Mouse (Mus musculus) retina, adult 2 months (tissue): ENCODE results near the gene Miox.

Experiments
- DNase-seq: peaks from one replicate; pipeline ENCODE4 v3.0.0-alpha.2; 2012; ENCODE audit warnings: low read depth, low spot score

Miox gene

DNA sequence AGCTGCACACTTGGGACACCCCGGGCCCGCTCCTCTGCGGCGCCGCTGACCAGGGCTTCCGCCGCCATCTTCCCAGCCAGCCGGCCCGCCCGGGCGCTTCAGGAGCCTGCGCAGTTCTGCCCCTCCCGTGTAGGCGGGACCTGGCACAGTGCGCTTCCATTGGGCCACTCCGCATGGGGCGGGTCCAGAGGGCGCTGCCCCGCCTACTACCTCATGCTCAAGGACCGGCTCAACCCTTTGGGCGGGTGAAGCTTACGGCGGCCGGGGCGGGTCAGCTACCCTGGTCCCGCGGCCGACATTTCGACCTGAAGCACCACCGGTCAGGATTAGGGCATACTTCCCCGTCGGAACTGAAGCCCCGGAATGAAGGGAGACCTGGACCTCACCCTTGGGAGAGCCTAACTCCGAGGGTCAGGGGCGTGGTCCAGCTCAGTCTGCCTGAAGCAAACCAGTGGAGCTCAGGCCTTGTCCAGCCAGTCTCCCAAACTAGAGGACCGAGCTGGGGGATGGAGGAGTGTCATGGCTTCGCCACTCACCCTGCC lies 18.9 kb upstream of the Miox start, which contains the start of gene Sbf1:
Gene Sbf1 (minus strand): TSS at position 122 of the 542 bp plus-strand sequence.
- peak; percentile 91 for DNase-seq

GRCm38 (mm10) chr15:89316146-89316545 lies 18.1 kb upstream of the Miox start:
- DNase-seq: no peak

DNA sequence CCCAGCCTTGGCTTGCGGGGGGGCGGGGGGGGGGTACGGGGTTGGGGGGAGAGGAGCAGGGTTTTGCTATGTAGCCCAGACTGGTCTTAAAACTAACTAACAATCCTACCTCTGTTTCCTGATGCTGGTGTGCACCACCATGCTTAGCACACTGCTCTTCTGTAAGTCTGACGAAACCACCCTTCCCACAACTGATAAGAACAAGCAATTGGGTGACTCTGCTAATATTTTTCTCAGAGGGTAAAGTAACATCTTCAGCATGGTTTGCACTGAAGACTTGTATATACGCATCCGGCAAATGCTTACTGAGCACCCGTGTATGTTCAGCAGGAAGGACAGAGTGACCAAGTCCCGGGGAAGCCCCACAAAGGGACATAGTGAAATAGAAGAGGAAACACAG lies 12.9 kb upstream of the Miox start:
- DNase-seq: no peak

DNA sequence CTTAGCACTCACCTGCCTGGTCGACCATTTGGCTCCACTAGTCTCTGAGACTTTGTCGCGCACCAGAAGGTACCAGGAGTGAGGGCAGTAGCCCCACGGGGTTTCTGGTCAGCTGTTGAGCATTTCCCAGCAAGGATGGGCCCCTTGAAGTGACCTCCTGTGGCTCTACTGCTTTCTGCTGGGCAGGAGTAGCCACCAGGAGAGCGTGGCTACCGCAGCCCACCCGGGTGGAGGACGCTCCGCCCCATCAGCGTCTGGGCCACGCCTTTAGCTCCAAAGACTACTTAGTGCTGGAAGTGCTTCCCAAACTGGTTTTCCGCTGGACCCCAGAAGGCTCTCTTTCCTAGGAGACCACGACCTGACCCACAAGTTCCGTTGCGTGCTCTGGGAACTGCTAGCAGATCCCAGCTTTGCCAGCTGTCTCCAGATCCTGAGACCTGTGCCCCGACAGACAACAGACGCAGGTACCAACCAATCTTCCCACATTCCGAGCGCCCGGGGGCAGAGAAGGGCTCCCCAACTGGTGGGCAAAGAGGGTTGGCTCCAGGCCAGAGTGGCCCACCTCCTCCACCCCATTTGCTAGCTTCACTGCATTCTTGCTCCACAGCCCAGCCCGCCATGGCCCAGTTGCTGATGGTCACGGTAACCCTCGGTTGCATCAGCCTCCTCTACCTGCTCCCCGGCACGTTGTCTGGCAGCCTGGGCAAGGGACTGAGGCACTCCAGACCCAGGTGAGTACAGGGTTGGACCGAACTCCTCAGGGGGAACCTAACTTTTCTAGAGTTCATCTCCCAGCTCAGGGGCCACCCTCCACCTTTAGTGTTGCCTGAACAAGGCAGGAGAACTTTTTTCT lies 11.3 kb upstream of the Miox start, which contains the start of gene Adm2:
Gene Adm2 (plus strand): TSS at position 51 of the 853 bp plus-strand sequence.
- no peak for DNase-seq

- DNase-seq: no peak
Observed at GRCm38 (mm10) chr15:89323656-89324055, 10.5 kb upstream of the Miox start.

DNA sequence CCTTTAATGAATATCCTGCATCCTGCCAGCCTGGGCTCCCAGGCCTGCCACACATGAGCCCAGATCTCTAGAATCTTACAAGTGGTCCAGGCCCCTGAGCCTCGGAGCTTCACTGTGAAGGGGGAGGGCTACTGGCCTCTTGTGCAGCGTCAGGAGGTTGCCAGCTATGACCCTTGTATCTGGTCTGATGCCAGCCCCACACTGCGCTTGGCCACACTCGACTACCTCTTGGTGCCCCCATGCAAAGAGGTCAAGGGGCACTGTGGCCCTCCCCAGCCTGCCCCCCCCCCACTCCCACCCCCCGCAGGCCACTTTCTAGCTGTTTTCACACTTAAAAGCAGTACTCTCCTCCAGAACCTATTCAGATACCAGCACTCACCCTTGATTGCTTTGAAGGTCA lies 7.8 kb upstream of the Miox start:
- DNase-seq: no peak

DNA sequence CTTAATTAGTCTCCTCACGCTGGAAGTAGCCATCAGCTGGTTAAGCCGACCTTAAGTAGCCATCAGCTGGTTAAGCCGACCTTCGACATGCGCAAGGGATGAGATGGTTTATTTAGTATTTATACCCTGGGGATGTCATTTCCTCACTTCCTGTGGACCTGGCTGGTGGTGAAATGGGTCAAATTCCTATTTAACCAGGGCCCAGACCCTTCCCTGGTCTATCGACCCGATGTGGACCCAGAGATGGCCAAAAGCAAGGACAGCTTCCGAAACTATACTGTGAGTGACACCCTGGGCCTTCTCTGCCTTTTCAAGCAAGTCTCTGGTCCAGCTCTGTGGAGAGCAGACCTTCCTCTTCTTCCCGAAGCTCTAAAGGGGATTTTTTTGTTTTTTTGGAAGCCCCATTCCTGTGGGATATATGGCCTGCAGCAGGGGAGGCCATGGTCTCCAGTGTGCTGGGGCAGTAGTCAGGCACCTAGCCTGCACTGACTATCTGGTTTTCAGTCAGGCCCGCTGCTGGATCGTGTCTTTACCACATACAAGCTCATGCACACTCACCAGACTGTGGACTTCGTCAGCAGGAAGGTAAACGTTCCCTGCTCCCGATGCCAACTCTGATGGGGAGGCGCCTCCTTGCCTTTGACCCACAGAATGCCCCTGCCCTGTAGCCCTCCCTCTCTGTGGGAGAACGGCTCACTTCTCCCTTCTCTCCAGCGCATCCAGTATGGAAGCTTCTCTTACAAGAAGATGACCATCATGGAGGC lies 758 bp downstream of the Miox start:
- DNase-seq: no peak

DNA sequence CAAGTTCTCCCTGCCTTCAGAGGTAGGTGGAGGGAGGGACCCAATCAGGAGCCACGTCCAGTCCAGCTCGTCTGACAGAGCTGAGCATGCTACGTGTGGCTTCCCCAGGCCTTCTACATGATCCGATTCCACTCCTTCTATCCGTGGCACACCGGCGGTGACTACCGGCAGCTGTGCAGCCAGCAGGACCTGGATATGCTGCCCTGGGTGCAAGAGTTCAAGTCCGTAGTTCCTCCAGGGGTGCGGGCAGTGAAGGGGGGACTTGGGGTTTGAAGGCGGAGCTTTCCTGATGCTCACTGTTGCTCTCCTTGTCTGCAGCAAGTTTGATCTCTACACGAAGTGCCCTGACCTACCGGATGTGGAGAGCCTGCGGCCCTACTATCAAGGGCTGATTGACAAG lies 2.2 kb downstream of the Miox start:
- DNase-seq: no peak

- no peak for DNase-seq
Observed at GRCm38 (mm10) chr15:89339696-89340095, 5.5 kb downstream of the Miox start.

GRCm38 (mm10) chr15:89340136-89340535 lies 5.9 kb downstream of the Miox start:
- DNase-seq: no peak

DNA sequence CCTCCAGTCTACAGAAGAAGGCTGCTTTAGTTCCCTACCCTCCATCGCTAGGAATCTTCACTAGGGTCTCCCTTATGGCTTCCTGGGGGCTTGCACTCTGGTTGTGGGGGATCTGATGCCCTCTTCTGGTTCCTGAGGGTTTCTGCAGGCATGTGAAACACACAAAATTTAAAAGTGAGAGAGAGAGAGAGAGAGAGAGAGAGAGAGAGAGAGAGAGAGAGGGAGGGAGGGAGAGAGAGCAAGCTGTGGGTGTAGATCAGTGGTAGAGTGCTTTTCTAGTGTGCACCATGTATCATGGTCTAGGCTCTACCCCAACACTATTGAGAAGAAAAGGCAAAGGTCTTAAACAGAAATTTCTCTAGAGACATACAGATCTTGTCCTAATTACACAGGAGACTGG lies 7.5 kb downstream of the Miox start:
- no peak for DNase-seq

DNA sequence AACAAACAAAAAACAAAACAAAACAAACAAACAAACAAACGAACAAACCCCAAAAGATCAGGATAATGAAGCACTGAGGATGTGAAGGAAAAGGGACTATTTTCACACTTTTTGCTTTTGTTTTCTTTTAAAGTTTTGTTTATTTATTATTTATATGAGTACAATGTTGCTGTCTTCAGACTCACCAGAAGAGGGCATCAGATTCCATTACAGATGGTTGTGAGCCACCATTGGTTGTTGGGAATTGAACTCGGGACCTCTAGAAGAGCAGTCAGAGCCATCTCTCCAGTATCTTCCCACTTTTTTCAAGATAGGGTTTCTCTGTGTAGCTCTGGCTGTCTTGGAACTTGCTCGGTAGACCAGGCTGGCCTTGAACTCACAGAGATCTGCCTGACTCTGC lies 9.1 kb downstream of the Miox start:
- DNase-seq: no peak

DNA sequence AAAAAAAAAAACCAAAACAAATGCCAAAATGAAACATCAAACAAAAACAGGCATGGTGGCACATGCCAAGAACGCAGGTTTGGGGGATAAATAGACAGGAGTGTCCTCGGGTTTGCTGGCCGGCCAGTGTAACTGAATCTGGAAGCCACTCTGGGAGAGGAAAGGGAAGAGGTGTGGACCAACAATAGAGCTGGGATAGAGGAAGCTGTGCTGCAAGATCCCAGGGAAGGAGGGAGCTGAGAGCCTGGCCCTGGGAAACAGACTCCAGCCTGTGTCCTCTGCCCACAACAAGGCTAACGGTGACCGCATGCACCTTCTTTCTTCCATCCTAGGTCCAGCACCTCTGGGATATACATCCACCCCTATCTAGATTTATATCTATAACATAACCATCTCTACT lies 16.2 kb downstream of the Miox start:
- DNase-seq: no peak

DNA sequence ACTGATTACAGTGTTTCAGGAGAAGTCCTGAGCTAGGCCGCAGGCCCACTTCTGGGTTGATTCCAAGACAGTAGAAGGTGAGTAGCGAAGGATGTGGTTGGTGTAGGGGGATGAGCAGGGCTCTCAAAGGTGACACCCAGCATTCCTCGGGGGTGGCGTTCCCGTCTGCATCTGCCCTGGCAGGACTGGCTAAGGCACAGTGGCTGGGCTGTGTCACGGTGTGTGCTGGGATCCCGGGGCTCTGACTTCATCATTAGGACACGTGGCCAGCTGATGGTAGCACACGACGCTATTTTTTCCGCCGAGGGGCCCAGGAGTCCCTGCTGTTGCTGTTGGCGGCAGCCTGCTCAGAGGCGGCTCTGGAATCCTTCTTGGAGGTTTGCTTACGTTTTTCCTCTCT lies 17.1 kb downstream of the Miox start:
- no peak for DNase-seq

DNA sequence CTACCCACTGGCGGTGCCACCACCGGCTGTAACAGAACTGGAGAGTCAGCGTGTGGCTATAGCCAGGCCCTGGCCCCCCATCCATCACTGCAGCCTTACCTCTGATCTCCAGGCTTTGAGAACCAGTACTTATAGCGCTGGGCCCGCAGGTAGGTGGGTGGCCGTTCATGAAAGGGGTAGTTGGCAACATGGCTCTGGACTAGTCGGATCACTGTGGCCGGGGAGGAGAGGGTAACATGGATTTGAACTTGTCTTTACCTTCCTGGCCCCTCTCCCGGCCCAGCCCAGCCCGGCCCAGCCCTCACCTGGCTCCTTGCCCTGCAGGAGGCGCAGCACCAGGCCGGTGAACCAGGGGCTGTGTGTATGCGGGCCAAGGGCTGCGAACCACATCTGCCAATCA lies 17.9 kb downstream of the Miox start:
- no peak for DNase-seq

DNA sequence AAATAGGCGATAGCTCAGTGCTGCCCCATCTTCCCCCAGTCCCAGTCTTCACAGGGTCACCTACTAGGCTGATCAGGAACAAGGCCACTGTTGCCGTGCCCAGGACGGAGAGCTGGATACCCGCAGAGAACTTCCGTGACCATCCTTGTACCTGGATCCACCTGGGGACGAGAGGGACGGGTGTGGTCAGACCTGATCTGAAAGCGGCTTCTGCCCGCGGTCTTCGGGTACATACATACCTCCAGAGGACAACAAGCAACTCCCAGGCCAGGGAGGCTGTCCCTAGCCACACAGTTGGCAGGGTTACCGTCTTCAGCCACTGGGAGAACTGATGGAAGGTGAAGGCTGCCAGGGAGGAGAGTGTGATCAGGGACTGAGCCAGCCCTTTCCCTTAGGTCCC lies 18.6 kb downstream of the Miox start:
- DNase-seq: no peak

DNA sequence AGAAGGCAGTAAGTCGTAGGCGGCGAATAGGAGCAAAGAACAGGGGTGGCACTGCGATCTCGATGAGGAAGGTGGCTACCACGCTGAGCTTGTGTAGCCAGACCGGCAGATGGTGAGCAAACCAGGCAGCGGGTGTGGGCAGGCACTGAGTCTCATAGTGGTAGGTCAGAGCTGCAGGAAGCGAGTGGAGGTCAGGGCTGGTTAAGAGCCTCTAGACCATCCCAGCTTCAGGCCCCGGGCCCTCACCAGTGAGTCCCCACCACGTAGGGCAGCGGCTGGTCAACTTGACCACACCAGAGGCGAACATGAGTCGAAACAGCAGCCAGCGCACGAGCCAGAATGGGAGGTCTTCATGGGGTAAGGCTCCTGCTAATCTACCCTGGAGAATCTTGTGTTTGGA lies 19.6 kb downstream of the Miox start:
- DNase-seq: no peak

DNA sequence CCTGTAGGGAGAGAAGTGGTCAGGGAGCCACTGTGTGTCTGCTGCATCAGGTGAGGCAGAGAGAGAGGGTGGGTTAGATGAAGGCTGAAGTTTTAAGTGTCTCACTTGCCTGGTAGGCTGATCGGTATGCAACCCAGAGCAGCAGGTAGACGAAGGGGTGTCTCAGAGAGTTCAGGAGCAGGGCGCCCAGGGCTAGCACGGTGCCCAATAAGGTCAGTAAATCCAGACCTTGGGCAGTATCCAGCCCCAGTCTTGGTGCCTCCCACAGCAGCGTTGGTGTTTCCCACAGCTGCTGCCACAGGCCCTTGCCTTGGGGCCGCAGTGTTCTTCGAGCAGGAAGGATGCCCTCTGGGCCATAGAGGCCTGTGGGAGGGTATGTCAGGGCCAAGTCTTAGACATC lies 20.3 kb downstream of the Miox start:
- DNase-seq: no peak

DNA sequence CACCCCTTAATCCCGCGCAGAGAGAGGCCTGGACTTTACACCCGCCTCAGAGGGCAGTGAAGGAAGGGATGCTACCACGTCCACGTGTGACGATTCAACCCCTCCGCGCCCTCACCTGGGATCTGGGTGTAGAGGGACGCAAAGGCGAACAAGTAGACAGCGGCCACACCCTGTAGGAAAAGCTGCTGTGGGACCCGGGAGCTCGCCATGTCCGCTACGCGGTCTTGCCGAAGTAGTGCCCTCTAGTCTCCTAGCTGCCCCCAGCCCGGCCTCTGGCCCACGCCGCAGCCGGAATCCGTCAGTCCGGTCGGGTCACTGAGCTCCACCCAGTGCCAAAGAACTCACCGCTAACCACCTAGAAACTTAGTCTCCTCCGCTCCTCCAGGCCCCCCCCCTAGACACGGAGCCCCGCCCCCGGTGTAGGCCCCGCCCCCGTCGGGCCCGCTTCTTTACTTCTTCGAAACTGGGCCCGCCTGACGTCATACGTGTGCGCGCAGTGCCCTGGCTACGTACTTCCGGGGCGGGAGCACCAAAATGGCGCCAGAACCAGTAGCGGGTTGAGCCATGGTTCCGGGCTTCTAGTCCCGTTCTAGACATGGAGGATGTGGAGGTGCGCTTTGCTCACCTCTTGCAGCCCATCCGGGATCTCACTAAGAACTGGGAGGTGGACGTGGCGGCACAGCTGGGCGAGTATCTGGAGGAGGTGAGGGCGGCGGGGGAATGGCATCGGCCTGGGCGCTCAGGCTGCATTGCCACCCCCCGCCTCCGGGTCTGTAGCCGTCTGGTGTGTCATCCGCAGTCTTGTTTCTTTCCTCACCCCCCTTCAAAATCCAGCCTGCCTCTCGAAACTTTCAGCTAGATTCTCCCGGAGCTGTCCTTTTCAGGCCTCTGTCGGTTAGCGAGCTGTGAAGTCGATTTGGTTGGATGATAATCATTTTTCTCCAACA lies 21.3 kb downstream of the Miox start, which contains the start of the genes Lmf2 and Ncaph2:
Gene Lmf2 (minus strand): TSS at position 419 of the 947 bp plus-strand sequence.
Gene Ncaph2 (plus strand): TSS at position 479 of the 947 bp plus-strand sequence.
- peak; percentile 94 for DNase-seq

DNA sequence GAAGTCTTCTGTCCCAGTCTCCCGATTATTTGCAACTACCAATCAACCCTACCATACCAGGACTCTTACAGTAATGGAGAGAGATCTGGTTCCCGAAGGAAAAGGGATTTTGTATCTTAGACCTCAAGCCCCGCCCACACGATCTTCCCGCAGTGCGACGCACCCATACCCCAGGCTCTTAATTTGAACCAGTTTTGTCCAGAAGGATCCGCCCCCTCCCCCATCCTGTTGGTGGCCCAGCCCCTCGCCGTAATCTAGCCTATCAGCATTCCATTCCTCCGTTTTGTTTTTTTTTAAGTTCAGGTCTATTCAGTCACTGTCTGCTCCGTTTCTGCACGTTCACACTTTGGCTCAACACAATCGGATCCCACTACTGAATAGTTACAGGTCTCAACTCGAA lies 22.2 kb downstream of the Miox start:
- no peak for DNase-seq

- DNase-seq: no peak
Observed at GRCm38 (mm10) chr15:89358784-89359183, 24.6 kb downstream of the Miox start.
